In the genomic region with DNA sequence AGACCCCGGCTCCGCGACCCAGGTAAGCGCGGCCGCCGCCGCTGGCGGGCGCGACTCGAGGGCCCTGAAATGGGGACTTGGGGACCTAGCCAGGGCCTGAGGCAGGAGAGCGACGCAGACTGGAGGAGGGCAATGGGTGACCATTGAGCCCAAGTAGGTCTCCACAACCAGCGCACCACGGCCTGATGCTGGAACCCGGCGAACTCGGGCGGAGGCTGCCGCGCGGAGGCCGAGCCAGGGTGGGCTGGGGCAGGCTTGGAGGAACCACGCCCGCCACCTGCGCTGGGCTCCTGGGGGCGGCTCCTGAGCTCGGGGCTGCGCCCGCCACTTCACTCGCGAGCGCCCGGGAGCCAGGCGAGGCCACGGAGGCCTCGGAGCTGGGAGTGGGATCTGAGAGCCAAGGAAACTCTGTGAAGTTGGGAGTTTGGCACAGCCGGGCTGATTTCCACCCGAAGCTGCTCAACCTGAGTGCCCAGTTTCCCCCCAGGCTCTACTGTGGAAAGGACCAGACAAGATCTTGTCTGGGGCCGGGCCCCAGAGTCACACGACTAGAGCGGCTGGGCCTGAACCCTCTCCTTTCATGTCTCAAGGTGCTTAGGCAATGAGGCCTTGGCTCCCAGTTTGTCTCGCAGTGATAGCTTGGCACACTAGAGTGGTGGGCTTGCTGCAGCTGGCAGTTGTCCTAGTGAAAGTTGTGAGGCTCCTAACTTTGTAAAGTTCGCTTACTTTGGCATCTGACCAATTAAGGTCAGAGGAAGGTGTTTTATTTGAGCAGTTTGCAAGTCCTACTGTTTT, we compare ENCODE assay signal across 8 mouse cellular contexts. TPM values are rescaled to one million over a fixed set of nuclear protein-coding genes. Genes with fewer than 3 reads are reported as not detected.
DNase-seq lines count a peak whose midpoint lies in the region; ATAC-seq and TF ChIP-seq lines count a peak whose summit lies in the region.

No protein-coding gene starts in this region.

- H3K36me3 ChIP-seq in kidney, adult 2 months (ENCODE audit: control insufficient read depth, insufficient read depth, low read length): no peaks in the 10 kb centered on the region
- no peaks in the 10 kb centered on the region for H3K36me3 ChIP-seq in forebrain, embryonic 12.5 days (replicated peaks)
- no peaks in the 10 kb centered on the region for H3K36me3 ChIP-seq in kidney, embryonic 16.5 days (ENCODE audit: insufficient read depth, low read length)
- no peaks in the 10 kb centered on the region for H3K36me3 ChIP-seq in midbrain, embryonic 14.5 days (ENCODE audit: control insufficient read depth, insufficient read depth, low read length)

- H3K9me3 ChIP-seq in forebrain, embryonic 12.5 days: no peaks in the 10 kb centered on the region
- no peaks in the 10 kb centered on the region for H3K9me3 ChIP-seq in kidney, embryonic 16.5 days (ENCODE audit: low read length)
- no peaks in the 10 kb centered on the region for H3K9me3 ChIP-seq in midbrain, embryonic 14.5 days (ENCODE audit: control insufficient read depth, low read length)

- H3K9ac ChIP-seq in forebrain, embryonic 12.5 days: peak overlapping the region; percentile 65
- peak overlapping the region; percentile 71 for H3K9ac ChIP-seq in kidney, embryonic 16.5 days (replicated peaks; ENCODE audit: low read length)
- H3K9ac ChIP-seq in midbrain, embryonic 14.5 days (replicated peaks; ENCODE audit: low read length): peak overlapping the region; percentile 66

- TF ChIP-seq CTCF in kidney, adult 2 months (conservative IDR thresholded peaks at IDR 0.05; ENCODE audit: insufficient read depth, insufficient read length, low read depth, low read length): no peak
- no peak for TF ChIP-seq CTCF in brain, embryonic 14.5 days (IDR thresholded peaks at IDR 0.05; ENCODE audit: borderline replicate concordance, extremely low read depth, insufficient read depth, insufficient read length)

- no peak overlapping the region for H3K27ac ChIP-seq in kidney, adult 2 months (ENCODE audit: insufficient read depth, low read depth, low read length)
- H3K27ac ChIP-seq in forebrain, embryonic 12.5 days: no peak overlapping the region
- no peak overlapping the region for H3K27ac ChIP-seq in kidney, embryonic 16.5 days (ENCODE audit: low read length)
- H3K27ac ChIP-seq in midbrain, embryonic 14.5 days (replicated peaks; ENCODE audit: low read depth, low read length): no peak overlapping the region

- DNase-seq in kidney, adult 2 months: no peak
- no peak for DNase-seq in kidney, adult 8-10 months
- peak; percentile 33 for DNase-seq in brain, embryonic 14.5 days (ENCODE audit: low read depth)
- DNase-seq in midbrain, embryonic 14.5 days: no peak
- no peak for DNase-seq in c-Kit-positive CD71-positive TER-119-positive erythroid progenitor cells, embryonic 14.5 days (ENCODE audit: low spot score)

- WGBS in kidney, adult 2 months: 5% methylated on average over 45 of the region's 45 CpGs
- WGBS in forebrain, embryonic 12.5 days: 1% methylated on average over 43 of the region's 45 CpGs
- 2% methylated on average over 45 of the region's 45 CpGs for WGBS in kidney, embryonic 16.5 days
- WGBS in midbrain, embryonic 14.5 days: 2% methylated on average over 45 of the region's 45 CpGs

- peak overlapping the region; percentile 63 for H3K4me3 ChIP-seq in kidney, adult 2 months (ENCODE audit: insufficient read depth, low read depth, low read length)
- H3K4me3 ChIP-seq in forebrain, embryonic 12.5 days (replicated peaks): peak overlapping the region; percentile 75
- peak overlapping the region; percentile 70 for H3K4me3 ChIP-seq in kidney, embryonic 16.5 days (ENCODE audit: low read length)
- peak overlapping the region; percentile 76 for H3K4me3 ChIP-seq in midbrain, embryonic 14.5 days (replicated peaks; ENCODE audit: low read depth, low read length)

- H3K27me3 ChIP-seq in kidney, adult 2 months (replicated peaks; ENCODE audit: control insufficient read depth, insufficient read depth, low read length): no peaks in the 10 kb centered on the region; the same call in 1 of the 2 replicates
- peaks cover 58% of the 10 kb centered on the region for H3K27me3 ChIP-seq in forebrain, embryonic 12.5 days
- peaks cover 41% of the 10 kb centered on the region for H3K27me3 ChIP-seq in kidney, embryonic 16.5 days (ENCODE audit: insufficient read depth, low read length)
- H3K27me3 ChIP-seq in midbrain, embryonic 14.5 days (ENCODE audit: control insufficient read depth, insufficient read depth, low read length): peaks cover 20% of the 10 kb centered on the region

- peak overlapping the region; percentile 94 for H3K4me2 ChIP-seq in forebrain, embryonic 12.5 days
- peak overlapping the region; percentile 100 for H3K4me2 ChIP-seq in kidney, embryonic 16.5 days (replicated peaks; ENCODE audit: low read depth, low read length)
- H3K4me2 ChIP-seq in midbrain, embryonic 14.5 days (ENCODE audit: low read length): peak overlapping the region; percentile 98

- H3K4me1 ChIP-seq in kidney, adult 2 months (ENCODE audit: control insufficient read depth, insufficient read depth, low read length): no peaks in the 10 kb centered on the region
- H3K4me1 ChIP-seq in forebrain, embryonic 12.5 days: peaks cover 10% of the 10 kb centered on the region
- peaks cover 4% of the 10 kb centered on the region; the same call in 1 of the 2 replicates for H3K4me1 ChIP-seq in kidney, embryonic 16.5 days (ENCODE audit: insufficient read depth, low read length)
- peaks cover 6% of the 10 kb centered on the region; the same call in 1 of the 2 replicates for H3K4me1 ChIP-seq in midbrain, embryonic 14.5 days (ENCODE audit: control insufficient read depth, insufficient read depth, low read length)

- ATAC-seq in forebrain, embryonic 12.5 days (ENCODE audit: low FRiP score): peak; percentile 62
- peak; percentile 67 for ATAC-seq in kidney, embryonic 16.5 days (ENCODE audit: low FRiP score, low TSS enrichment)
- no peak; the same call in 1 of the 2 replicates for ATAC-seq in midbrain, embryonic 14.5 days (ENCODE audit: low FRiP score, low TSS enrichment)
- ATAC-seq in inflammation-experienced regulatory T-cells, adult 6 months: no peak

- TF ChIP-seq POLR2A in kidney, adult 2 months (IDR thresholded peaks at IDR 0.05; ENCODE audit: low read depth, low read length): no peak
- no peak for TF ChIP-seq POLR2A in brain, embryonic 14.5 days (IDR thresholded peaks at IDR 0.05; ENCODE audit: borderline replicate concordance, extremely low read depth, insufficient read depth, insufficient read length, poor library complexity, severe bottlenecking)

RNA-seq across cellular contexts. Expression of a gene that starts 0.8 kb away (rescaled TPM):
- 1.1 TPM in 2 replicates for polyA plus RNA-seq in kidney, adult 2 months (2012; rRNA removed)
- 9.1 and 12.3 TPM in 2 replicates for polyA plus RNA-seq in brain, embryonic 14.5 days (2012; rRNA removed)
- 5.7 and 6.8 TPM in 2 replicates for polyA plus RNA-seq in forebrain, embryonic 12.5 days (2016; fragmentation: Nextera tagmentation; extraction: Ambion mirVana)
- polyA plus RNA-seq in kidney, embryonic 16.5 days (2015; fragmentation: Nextera tagmentation; extraction: Ambion mirVana): 3.7 and 4.7 TPM in 2 replicates
- polyA plus RNA-seq in midbrain, embryonic 14.5 days (2014; fragmentation: Nextera tagmentation; extraction: Ambion mirVana): 9.7 and 10.6 TPM in 2 replicates
- not detected for polyA plus RNA-seq in inflammation-experienced regulatory T-cells, adult 6 months (2017; shearing (Covaris generic))

Comparison
In these comparisons a context has a peak if more than half of its experiments do, and no peak if none do; other contexts are left out.
1. ATAC-seq: peak in forebrain, embryonic 12.5 days (single experiment) and kidney, embryonic 16.5 days (single experiment); none in midbrain, embryonic 14.5 days (single experiment) and inflammation-experienced regulatory T-cells, adult 6 months (single experiment).
2. Peak in every context shown above with its lines, with median percentiles within 50 percentile points of each other: H3K4me3 ChIP-seq, H3K4me2 ChIP-seq and H3K9ac ChIP-seq.